Mouse (Mus musculus) bone marrow, adult 2 months (tissue): ENCODE results near the gene Mpp1.

ENCODE experiments used
- CTCF ChIP-seq: fragments of 200-500 bp; IDR thresholded peaks from 2 replicates; pipeline ENCODE4 v1.5.1; 2011; ENCODE audit warnings: low read length, control low read depth; ENCODE audit not compliant: control insufficient read depth, insufficient read depth
- POLR2A ChIP-seq: fragments of 200-500 bp; IDR thresholded peaks from 2 replicates; pipeline ENCODE4 v1.6.1; 2011; ENCODE audit warnings: low read depth, mild to moderate bottlenecking, control low read depth, low read length, borderline replicate concordance; ENCODE audit not compliant: control insufficient read depth

DNA sequence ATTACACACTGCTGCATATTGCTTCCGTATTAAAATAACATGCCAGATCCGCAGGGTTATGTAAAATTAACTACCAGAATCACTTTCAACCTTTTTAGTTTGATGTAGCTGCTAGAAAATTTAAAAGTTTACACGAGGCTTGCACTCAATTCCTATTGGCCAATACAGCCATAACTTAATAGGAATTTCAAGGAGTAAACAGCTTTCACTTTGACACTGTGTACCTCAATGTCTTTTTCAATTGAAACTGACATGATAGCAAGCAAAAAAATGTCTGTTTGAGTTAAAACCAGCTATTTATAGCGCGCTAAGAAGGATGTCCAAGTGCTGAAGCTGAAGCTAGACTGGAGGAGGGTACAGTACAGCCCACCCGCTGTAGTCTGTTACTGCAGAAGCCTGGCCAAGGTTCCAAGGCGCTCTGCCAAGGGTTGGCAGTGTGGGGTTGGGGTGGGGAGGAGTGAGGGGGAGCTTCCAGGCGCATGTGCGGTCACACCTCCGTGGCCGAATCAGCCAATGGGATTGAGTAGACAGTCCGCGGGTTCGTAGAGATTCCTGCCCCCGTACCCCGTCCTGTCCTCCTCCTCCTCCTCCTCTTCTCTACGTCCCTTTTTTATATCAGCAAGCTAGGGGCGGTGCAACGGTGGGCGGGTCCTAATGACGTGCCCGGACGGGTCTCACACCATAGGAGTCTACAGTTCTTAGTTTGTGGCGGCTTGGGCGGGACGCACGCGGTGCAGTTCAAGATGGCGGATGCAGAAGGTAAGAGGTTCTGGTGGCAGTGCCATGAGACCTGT is 35.2 kb downstream of the Mpp1 start, which contains the start of gene Dkc1:
- TF ChIP-seq CTCF (0 out of 2 replicates have a peak, but pooled peaks have one; percentile 7), POLR2A (peak; percentile 70)
